Mouse (Mus musculus): ENCODE data around the gene Gadl1.

The Gadl1 gene

GRCm38 (mm10) chr9:115936350-115936749, 27.1 kb downstream of the Gadl1 start:
- DNase-seq (ENCODE audit: low spot score), result no peak

- DNase-seq (ENCODE audit: low spot score), result no peak
Measured at GRCm38 (mm10) chr9:115937915-115938314, 28.7 kb downstream of the Gadl1 start.

GRCm38 (mm10) chr9:115939420-115939819, 30.2 kb downstream of the Gadl1 start:
- DNase-seq (ENCODE audit: low spot score), result no peak

- DNase-seq (ENCODE audit: low spot score), result no peak
Measured at GRCm38 (mm10) chr9:115941171-115941570, 31.9 kb downstream of the Gadl1 start.

GRCm38 (mm10) chr9:115942486-115942885, 33.2 kb downstream of the Gadl1 start:
- no peak for DNase-seq (ENCODE audit: low spot score)

- DNase-seq (ENCODE audit: low spot score), result no peak
Measured at GRCm38 (mm10) chr9:115942989-115943388, 33.7 kb downstream of the Gadl1 start.

- DNase-seq (ENCODE audit: low spot score), result no peak
Measured at GRCm38 (mm10) chr9:115943577-115944320, 34.5 kb downstream of the Gadl1 start.

GRCm38 (mm10) chr9:115965056-115965455, 55.8 kb downstream of the Gadl1 start:
- no peak for DNase-seq (ENCODE audit: low spot score)

GRCm38 (mm10) chr9:115966116-115966515, 56.9 kb downstream of the Gadl1 start:
- DNase-seq (ENCODE audit: low spot score), result no peak

- no peak for DNase-seq (ENCODE audit: low spot score)
Measured at GRCm38 (mm10) chr9:115966746-115967145, 57.5 kb downstream of the Gadl1 start.

GRCm38 (mm10) chr9:115967638-115968037, 58.4 kb downstream of the Gadl1 start:
- DNase-seq (ENCODE audit: low spot score), result no peak

GRCm38 (mm10) chr9:115976901-115977300, 67.6 kb downstream of the Gadl1 start:
- no peak for DNase-seq (ENCODE audit: low spot score)

GRCm38 (mm10) chr9:115977598-115978240, 68.5 kb downstream of the Gadl1 start:
- no peak for DNase-seq (ENCODE audit: low spot score)

GRCm38 (mm10) chr9:115978478-115978877, 69.2 kb downstream of the Gadl1 start:
- DNase-seq (ENCODE audit: low spot score), result no peak

GRCm38 (mm10) chr9:115990661-115991060, 81.4 kb downstream of the Gadl1 start:
- no peak for DNase-seq (ENCODE audit: low spot score)

- DNase-seq (ENCODE audit: low spot score), result no peak
Measured at GRCm38 (mm10) chr9:115994772-115995171, 85.5 kb downstream of the Gadl1 start.

- DNase-seq (ENCODE audit: low spot score), result no peak
Measured at GRCm38 (mm10) chr9:115995856-115996560, 86.8 kb downstream of the Gadl1 start.

- no peak for DNase-seq (ENCODE audit: low spot score)
Measured at GRCm38 (mm10) chr9:115998383-115998782, 89.1 kb downstream of the Gadl1 start.

GRCm38 (mm10) chr9:115999361-115999990, 90.2 kb downstream of the Gadl1 start:
- no peak for DNase-seq (ENCODE audit: low spot score)

GRCm38 (mm10) chr9:116013911-116014310, 104.7 kb downstream of the Gadl1 start:
- no peak for DNase-seq (ENCODE audit: low spot score)

- no peak for DNase-seq (ENCODE audit: low spot score)
Measured at GRCm38 (mm10) chr9:116016221-116016620, 107.0 kb downstream of the Gadl1 start.

- DNase-seq (ENCODE audit: low spot score), result no peak
Measured at GRCm38 (mm10) chr9:116017091-116017490, 107.8 kb downstream of the Gadl1 start.

GRCm38 (mm10) chr9:116018586-116018985, 109.3 kb downstream of the Gadl1 start:
- no peak for DNase-seq (ENCODE audit: low spot score)

All from MN1 (cell line).